Mouse (Mus musculus) hematopoietic stem cell, adult 5-6 weeks (primary cell): Measurements from ENCODE around the gene Cdon. TPM values are rescaled to one million over a fixed set of nuclear protein-coding genes. Genes with fewer than 3 reads are reported as not detected.

Source experiments
- ATAC-seq, 2 experiments: fragments of 125-278 bp in 1 of 2; replicated peaks in 1 of 2; 2 replicates each; pipeline ENCODE4 v1.8.0; 2016 to 2017; ENCODE audit warnings: inconsistent platforms in 2 of 2, mild to moderate bottlenecking in 2 of 2, moderate number of reproducible peaks in 2 of 2, low read depth in 1 of 2, moderate TSS enrichment in 1 of 2; ENCODE audit not compliant: low FRiP score in 2 of 2, poor library complexity in 2 of 2, severe bottlenecking in 2 of 2, insufficient read depth in 1 of 2, low TSS enrichment in 1 of 2
- total RNA-seq: library from RNA; stranded (forward); fragments of 172-1452, 232-1000 nt; gene quantifications from 2 replicates; pipeline ENCODE4 v1.2.3, GENCODE M21; 2017

The Cdon gene
- total RNA-seq, result 0.94 and 2.0 TPM in 2 replicates

- ATAC-seq, result peak; percentile 67 to 74
Measured at GRCm38 (mm10) chr9:35420805-35421719, at the start of gene Cdon. Gene Cdon, plus strand, starts transcription at chr9:35421128.

DNA sequence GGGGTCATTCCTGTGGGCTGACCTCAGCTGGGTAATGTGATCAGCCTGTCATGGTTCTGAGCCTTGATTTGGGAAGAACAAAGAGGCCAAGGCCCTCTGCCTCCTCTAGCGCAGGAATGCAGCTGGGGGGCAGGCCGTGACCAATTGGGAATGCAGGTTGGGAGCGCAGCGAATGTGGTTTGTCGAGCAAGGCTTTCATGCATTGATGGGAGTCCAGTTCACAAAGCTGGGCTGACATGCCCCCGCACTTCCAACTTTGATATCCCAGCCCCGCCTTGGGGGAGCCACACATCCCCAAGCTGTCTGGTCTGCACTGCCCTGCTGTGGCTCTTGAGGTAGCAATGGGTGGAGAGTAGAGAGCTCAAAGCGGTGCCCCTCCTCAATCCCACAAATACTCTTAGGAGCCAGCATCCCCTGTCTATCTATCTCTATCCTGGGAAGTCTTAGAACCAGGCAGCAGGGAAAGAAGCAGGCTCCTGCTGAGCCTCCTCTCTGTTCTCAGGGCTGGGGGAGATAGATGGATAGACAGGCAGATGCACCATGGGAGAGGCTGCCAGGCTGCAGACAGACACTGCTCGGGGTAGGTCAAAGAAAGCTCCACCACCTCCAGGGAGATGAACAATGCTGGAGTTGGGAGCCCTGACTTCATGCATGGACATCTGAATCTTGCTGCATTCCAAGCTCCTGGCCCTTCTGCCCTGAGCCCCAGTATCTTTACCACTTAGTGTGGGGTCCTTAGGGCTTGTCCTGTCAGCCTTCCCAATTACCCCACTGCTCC, 48.4 kb upstream of the Cdon start:
- ATAC-seq, result no peak

DNA sequence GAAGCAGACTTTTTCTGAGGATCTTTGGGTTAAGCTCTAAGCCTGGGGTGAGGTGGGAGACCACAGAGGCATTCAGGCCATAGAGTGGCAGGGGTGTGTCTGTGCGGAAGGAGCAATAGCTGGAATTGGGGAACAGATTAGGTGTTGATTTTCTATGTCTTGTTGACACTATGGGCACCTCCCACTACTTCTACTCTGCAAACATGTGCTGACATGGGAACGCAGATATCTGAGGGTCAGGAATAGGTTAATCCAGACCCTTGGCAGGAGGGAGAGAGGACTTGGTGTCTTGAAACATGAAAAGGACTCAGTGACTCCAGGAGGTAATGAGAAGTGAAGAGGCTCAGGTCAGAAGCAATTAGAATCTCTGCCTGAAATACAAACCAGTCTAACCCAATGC, 43.0 kb upstream of the Cdon start:
- ATAC-seq, result no peak

GRCm38 (mm10) chr9:35378991-35379390, 41.9 kb upstream of the Cdon start:
- no peak for ATAC-seq

- ATAC-seq, result no peak
Measured at GRCm38 (mm10) chr9:35399896-35400295, 21.0 kb upstream of the Cdon start.

- ATAC-seq, result peak; percentile 39 to 75; a peak in 3 of 4 replicates
Measured at GRCm38 (mm10) chr9:35400398-35400797, 20.5 kb upstream of the Cdon start.

DNA sequence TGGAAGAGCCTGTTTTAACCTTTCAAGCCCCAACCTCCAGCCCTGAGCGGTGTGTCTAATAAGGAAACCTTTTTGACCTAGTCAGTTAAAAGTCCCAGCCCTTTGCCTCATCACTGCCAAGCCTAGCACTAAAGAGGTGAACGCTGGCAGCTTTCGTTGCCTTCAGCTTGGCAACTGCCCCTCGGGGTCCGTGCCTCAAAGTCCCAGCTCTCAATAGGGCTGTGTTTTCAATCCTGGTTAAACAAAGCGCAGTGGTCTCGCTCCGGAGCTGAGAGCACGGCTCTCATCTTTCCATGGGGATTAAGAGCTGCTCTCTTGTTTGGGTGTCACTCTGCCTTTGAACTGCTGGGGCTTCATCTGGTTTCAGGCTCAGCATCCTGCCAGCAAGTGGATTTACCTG, 20.1 kb upstream of the Cdon start:
- ATAC-seq, result no peak

DNA sequence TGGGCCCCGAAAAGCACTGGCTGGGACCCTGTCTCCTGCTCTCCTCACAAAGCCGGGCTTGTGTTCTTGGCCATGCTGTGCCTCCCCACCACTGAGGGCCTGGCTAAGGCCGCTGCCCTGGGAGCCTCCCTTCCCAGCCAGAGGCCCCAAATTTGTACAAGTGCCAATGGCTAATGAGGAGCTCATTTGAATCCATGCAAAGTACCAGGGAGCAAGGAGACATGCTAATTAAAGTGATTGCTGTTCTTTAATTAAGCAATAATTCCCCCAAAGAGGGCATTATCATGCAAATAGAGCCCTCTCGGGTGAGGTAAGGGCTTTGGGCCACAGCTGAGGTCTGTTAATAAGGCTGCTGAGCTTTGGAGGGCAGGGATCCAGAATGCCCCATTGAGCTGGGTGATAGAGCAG, 18.3 kb upstream of the Cdon start:
- no peak for ATAC-seq

DNA sequence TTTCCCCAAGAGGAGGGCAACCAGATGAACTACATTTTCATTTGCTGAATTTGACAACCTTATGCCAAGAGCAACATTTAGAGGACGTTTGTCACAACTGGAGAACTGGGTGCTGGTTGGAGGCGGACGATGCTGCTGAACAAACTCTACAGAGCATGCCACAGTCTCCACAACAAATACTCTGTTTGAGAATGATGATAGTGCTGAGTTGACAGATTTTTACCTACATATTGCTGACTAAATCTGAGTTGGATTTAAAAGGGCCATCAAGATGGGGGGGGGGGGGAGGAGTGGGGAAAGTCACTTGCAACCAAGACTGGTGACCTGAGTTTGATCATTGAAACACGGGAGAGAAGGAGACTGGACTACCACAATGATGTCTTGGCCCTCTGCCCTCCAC, 17.4 kb upstream of the Cdon start:
- no peak for ATAC-seq

DNA sequence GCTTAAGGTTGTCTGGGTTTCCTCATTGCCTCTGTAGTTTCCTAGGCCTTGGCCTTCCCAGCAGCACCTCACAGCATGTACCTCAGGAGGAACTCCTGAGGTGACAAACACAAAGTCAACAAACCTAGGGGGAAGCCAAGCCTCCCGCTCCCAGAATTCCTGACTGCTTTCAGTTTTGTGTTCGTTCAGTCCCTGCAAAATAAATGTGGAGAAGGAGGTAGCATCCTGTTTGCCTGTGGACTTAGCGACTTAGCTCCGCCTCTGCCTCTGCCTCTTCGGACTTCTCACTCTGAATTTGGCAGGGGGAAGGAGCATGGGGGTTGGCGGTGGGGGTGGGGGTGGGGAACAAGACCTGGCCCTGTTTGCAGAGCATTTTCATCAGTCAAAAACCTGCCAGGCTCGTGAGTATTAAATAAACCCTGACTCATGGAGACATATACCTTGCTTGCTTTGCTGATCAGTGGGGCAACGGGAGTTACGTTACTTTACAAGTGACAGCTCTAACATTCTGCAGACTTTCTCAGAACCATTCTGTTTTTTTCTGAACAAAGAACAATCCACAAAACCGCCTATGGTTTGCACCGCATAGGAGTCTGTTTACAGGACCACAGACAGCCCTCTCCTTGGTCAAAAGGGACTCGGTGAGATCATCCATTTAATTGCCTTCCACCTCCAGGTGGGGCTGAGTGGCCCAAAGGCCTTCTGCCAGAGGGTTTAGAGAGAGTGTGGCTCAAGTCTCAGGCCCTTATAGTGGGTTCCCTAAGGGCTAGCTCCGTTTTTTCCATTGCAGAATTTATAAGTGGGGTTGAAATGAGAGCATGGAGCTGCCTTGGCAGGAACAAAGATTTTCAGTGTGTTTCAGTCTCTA, 15.7 kb upstream of the Cdon start:
- 0 out of 4 replicates have a peak, but pooled peaks of 1 of the 2 experiments have one; percentile 6 for ATAC-seq

- no peak for ATAC-seq
Measured at GRCm38 (mm10) chr9:35411225-35411965, 9.5 kb upstream of the Cdon start.

- no peak for ATAC-seq
Measured at GRCm38 (mm10) chr9:35411975-35412374, 9.0 kb upstream of the Cdon start.

DNA sequence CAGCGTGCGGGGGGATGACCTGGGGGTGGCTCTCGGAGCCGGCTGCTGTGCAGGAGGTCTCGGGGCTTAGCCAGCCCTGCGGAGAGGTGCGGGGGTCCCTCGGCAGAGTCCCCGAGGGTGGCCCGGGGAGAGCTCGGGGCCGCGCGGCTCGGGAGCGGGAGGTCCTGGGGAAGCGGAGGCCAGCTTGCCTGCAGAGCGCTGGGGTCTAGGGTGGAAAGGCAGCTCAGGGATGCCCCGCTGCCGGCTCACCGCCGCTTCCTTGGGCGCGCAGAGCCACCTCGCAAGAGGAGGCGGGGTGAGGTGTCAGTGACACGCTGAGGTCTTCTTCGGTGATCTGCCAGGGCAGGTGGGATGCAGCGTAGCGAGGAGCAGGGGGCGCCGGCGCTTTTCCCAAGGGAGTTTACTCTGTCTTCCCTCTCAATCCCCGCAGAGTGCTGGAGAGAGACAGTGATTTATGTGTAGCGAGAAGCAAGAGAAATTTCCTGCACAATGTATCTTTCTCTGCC, 855 bp downstream of the Cdon start:
- ATAC-seq, result peak; percentile 26 to 43

GRCm38 (mm10) chr9:35422405-35422941, 1.5 kb downstream of the Cdon start:
- ATAC-seq, result no peak; a peak in 1 of 4 replicates

- ATAC-seq, result no peak
Measured at GRCm38 (mm10) chr9:35423265-35423664, 2.3 kb downstream of the Cdon start.

DNA sequence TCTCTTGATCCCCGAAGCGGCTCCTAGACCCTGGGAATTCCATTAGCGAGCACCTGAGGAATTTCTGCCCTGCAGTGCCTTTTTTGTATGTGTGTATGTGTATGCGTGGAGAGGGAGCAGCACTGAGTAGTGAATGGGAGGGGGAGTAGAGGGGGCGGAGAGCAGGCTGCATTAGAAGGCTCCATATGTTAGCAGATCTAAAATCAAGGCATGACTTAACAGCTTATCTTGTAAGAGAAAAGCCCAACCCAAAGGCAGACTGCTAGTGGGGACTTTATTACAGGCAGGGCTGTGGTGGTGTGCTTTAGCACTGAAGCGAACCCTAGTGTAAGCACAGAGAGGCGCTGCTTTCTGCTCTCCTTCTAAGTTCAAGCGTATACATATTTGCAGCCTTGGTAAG, 3.7 kb downstream of the Cdon start:
- ATAC-seq, result no peak
